Mouse (Mus musculus): ENCODE measurements at regions not wholly inside any gene's neighbourhood (a gene's known extent, or its start where the extent isn't known, plus 50 kb on each side); places are given as distances from the start of the nearest gene placed in this dataset.

DNA sequence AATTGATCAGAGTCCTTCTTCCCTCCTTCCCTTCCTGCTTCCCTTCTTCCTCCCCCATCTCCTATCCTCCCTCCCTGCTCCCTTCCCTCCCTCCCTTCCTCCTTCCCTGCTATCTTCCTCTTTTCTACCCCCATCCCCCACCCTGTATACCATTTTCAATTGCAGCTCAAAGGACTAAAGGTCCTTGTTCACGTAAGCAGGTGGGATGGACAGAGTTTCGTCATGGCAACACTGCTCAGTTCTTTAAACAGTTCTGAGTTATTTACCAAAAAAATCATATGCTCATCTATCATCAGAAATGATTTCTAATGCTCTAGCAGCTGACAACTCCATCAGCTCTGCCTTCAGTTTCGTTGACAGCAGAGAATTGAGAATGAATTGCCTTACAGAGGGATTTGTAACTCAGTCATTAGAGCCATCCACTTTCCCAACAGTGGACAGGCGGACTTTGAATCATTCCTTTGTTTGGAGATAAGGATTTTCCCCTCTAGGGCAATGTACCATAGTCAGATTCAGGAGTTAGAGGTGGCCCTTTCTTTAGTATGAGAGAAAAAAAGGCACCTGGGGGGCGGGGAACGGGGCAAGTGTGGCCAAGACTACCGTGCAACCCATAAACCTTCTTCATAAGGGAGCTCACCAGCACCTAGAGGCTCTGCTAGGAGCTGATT, 113.7 kb upstream of the Lrig1 start:
- no peak for DNase-seq (ENCODE audit: low spot score)

DNA sequence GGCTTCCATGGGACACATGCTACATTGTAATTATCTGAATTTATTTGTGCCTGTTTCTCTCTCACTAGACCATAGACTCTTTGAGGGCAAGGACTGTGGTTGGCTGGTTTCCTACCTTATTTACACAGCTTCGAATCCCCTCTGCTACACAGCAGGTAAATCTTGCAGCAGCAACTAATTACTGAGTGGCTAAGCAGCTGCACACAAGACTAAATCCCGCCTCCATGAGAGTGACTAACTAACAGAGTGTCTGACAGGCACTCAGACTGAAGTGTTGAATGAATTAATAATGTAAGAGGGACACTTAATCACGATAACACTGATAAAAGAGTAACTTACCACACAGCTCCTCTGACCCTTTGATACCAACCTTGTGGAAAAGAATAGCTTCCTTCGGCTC, 111.9 kb upstream of the Lrig1 start:
- DNase-seq (ENCODE audit: low spot score): no peak

DNA sequence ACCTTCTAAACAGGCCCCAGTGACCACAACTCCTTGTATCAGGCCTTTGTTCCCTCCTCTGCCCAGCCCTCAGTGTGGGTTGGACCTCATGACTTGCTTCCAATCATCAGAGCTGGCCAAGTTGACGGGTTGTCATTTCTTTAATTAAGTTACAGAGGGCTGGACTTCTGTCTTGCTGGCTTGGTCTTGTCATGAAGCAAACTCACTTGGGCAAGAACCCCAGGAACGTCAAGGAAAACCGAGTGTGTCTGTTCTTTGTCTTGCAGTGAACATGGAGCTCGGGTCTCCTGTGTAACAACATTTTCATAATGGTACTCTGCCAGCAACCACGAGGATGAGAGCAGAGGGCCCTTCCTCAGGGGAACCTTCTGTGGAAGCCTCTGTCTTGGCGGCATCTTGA, 107.3 kb upstream of the Lrig1 start:
- DNase-seq (ENCODE audit: low spot score): no peak

- no peak for DNase-seq (ENCODE audit: low spot score)
Measured at GRCm38 (mm10) chr6:94806481-94807160, 106.7 kb upstream of the Lrig1 start.

- no peak for DNase-seq (ENCODE audit: low spot score)
Measured at GRCm38 (mm10) chr6:94805685-94806084, 105.7 kb upstream of the Lrig1 start.

DNA sequence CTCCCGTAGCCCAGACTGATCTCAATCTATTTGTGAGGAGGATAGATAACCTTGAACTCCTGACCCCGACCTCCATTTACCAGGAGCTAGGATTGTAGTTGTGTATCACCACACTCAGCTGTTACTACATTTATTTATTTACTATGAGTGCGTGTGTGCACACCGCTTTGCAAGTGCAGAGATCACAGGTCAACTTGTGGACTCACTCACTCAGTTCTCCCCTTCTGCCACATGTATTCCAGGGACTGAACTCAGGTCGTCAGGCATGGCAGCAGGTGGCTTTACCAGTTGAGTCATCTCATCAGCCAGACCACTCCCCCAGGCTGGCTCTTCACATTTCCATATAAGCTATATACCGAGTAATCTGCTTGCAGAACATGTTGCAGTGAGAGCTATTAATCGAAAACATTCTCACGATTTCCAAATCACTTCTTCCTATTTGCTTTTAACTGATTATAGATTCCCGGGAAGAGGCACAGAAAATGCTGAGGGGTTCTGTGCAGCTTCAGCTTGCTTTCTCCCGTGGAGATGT, 104.4 kb upstream of the Lrig1 start:
- DNase-seq (ENCODE audit: low spot score): no peak

GRCm38 (mm10) chr6:94801039-94801438, 101.1 kb upstream of the Lrig1 start:
- DNase-seq (ENCODE audit: low spot score): no peak

DNA sequence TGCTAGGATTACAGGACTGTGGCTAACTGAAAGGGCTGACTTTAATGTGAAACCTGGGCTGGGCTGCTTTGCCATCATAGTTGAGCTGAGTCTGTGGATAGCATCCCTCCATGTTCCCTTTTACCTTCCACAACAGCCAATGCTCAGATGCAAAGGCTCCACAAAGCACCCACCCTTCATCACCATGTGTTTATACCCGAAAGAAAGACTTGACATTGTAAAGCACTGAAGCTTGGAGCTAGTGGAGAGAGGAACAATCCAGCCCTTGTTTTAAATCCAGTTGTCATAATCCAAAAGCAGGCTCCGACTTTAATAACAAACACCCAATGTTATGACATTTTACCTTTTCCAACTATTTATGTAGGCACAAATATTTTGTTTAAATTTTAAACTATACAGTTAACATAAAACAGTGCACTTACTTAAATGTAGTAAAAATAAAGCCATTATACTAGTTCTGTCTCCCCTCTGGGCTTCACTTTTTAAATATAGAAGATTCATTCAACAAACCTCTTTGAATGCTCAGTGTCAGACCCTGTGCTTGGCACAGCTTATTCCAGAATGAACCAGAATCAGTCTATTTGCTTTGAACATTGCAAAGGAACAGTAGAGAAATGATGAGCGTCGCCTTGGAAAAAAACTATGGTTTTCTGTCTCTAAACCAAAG, 98.7 kb upstream of the Lrig1 start:
- no peak for DNase-seq (ENCODE audit: low spot score)

- no peak for DNase-seq (ENCODE audit: low spot score)
Measured at GRCm38 (mm10) chr6:94795442-94795841, 95.5 kb upstream of the Lrig1 start.

DNA sequence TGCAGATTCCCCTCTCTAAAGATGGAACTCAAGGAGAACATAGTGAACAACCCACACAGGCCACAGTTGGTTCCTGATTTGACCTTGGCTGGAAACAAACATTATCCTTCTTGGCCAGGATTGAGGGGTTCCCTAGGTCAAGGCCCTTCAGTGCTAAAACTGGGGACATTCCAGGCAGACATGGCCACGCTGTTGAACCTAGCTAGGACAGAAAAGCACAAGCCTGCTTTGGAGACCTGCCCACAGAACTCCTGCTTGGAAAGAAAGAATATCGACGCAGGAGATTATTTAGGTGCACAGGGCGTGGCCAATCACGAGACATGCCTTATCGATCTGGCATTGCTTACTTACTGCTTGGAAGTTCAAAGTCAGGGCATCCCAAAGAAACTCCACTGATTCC, 93.6 kb upstream of the Lrig1 start:
- no peak for DNase-seq (ENCODE audit: low spot score)

GRCm38 (mm10) chr6:94792312-94792711, 92.4 kb upstream of the Lrig1 start:
- no peak for DNase-seq (ENCODE audit: low spot score)

- no peak for DNase-seq (ENCODE audit: low spot score)
Measured at GRCm38 (mm10) chr6:94789308-94789763, 89.4 kb upstream of the Lrig1 start.

- DNase-seq (ENCODE audit: low spot score): no peak
Measured at GRCm38 (mm10) chr6:94783471-94783870, 83.5 kb upstream of the Lrig1 start.

GRCm38 (mm10) chr6:94780621-94781020, 80.7 kb upstream of the Lrig1 start:
- no peak for DNase-seq (ENCODE audit: low spot score)

- peak; percentile 12 for DNase-seq (ENCODE audit: low spot score)
Measured at GRCm38 (mm10) chr6:94779854-94780253, 79.9 kb upstream of the Lrig1 start.

- no peak for DNase-seq (ENCODE audit: low spot score)
Measured at GRCm38 (mm10) chr6:94779213-94779612, 79.3 kb upstream of the Lrig1 start.

- DNase-seq (ENCODE audit: low spot score): no peak
Measured at GRCm38 (mm10) chr6:94778797-94779196, 78.8 kb upstream of the Lrig1 start.

DNA sequence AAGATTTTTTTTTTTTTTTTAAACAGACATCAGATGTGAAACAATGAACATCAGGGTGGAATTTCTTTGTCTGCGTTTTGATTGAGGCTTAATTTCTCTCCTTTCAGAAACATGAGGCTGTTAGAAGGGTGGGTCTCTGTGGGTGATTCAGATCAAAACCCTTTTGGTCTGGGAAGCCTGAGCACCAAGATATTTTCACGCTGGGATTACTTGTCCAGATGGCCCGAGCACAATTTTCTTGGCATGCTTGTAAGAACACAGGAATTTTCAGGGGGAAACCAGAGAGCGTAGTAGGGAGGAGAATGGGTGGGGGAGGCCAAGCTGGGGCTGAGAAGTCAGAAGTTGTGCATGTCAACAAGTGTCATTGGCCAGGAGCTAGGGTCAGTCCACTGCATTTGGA, 76.6 kb upstream of the Lrig1 start:
- no peak for DNase-seq (ENCODE audit: low spot score)

DNA sequence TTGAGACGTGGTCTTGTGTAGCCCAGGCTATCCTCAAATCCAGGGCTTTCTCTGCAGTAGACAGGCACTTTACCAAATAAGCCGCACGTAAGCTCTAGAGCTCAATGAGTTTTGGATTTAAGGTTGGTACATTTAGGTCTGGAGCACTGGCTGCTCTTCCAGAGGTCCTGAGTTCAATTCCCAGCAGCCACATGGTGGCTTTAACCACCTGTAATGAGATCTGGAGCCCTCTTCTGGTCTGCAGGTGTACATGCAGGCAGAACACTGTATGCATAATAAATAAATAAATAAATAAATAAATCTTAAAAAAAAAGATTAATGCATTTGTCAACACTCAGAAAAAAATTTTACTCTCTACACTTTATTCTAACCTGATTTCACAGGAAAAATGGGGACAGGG, 74.9 kb upstream of the Lrig1 start:
- no peak for DNase-seq (ENCODE audit: low spot score)

DNA sequence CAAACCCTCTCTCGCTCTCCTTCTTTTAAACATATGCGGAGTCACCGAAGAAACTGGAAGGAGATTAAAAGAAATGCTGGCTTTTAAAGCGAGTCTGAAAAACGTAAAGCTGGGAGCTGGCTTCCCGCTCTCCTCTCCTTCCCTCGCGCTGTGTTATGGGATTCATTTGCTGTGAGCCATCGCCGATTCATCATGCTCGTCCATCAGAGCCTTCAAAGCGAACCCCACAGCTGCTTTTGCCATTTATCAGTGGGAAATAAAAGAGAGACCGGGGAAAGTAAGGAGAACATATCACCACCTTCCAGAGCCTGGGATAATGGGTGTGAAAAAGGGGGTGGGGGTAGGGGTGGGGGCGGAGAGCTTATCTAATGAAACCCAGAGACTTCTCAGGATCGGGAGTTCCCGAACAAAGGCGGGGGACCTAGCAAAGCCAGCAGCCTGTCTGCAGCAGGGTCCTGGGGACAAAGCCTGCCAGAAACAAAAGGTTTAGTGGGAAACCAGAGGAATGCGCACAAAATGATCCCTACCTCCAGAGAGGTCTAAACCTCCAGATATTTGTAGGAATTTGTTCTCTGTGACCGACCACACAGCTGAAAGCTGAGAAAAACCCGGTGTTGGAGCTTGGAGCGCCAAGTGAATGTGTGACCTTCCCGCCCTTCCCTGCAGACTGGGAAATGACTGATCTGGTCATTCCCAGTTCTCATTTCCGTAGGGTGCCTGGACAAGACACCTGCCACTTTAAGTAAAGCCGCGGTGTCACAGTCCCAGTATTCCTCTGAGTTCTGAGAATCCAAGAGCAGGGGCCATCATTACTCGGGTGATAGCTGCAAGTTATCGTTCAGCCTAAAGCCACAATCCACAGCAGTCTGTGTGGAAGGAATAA, 73.9 kb upstream of the Lrig1 start:
- DNase-seq (ENCODE audit: low spot score): no peak

DNA sequence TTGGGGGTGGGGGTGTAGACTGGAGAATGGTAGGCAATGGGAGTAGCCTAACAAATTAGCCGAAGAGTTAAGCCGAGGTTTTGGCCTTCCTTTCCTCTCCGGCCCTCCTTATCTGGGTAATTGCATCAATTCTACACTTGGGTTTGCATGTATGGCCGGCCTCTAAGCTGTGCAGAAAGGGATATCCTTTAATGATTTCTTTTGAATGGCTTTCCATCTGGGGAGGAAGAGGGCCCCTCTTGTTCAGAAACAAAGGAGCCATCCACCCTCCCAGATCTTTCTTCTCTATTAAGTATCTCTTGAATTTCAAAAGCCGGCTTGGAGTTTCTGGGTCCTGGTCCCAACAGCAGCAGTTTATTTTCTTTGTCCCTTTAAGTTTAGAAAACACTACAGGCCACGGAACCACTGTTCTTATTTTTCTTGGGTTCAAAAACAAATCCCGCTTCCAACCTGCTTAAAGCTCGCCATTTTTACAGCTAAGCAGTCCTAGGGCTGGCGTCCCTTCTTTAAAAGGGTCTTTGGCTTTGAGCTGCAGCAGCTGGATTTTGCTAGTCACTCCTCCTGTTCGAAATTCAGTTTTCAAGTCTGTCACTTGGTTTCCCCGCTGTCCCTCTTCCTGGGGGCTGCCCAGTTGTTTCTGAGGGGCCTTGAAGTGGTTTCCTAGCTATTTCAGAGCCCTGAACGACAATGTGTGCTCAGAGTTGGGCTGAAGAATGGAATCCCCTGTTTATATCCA, 73.1 kb upstream of the Lrig1 start:
- DNase-seq (ENCODE audit: low spot score): no peak

Data from urinary bladder, postnatal 14 days (tissue).